Mouse (Mus musculus) forebrain, postnatal 0 days (tissue): ENCODE measurements around the gene Gstt3. TPM values are rescaled to one million over a fixed set of nuclear protein-coding genes. Genes with fewer than 3 reads are reported as not detected.

Source experiments
- ATAC-seq: fragments of 200-750 bp; cut with Nextera tagmentation; 2 replicates; pipeline ENCODE4 v1.8.0; 2017; ENCODE audit warnings: mild to moderate bottlenecking, moderate library complexity
- DNase-seq: peaks from one replicate; pipeline ENCODE4 v3.0.0-alpha.2; 2015
- H3K27ac ChIP-seq: fragments of 300-500 bp; sonication (generic); 2 replicates; pipeline ENCODE4 v1.5.1; 2014; ENCODE audit warnings: low read depth, mild to moderate bottlenecking, antibody characterized with exemption, low read length, moderate library complexity, mixed read lengths
- H3K27me3 ChIP-seq: fragments of 300-500 bp; sonication (generic); 2 replicates; pipeline ENCODE4 v1.6.1; 2014; ENCODE audit warnings: mild to moderate bottlenecking, low read length, mixed read lengths; ENCODE audit not compliant: insufficient read depth
- H3K36me3 ChIP-seq: fragments of 300-500 bp; sonication (generic); 2 replicates; pipeline ENCODE4 v1.6.1; 2014; ENCODE audit warnings: mild to moderate bottlenecking, moderate library complexity; ENCODE audit not compliant: insufficient read depth
- H3K4me1 ChIP-seq: fragments of 300-500 bp; sonication (generic); 2 replicates; pipeline ENCODE4 v1.6.1; 2014; ENCODE audit warnings: antibody characterized with exemption; ENCODE audit not compliant: insufficient read depth
- H3K4me2 ChIP-seq: fragments of 300-500 bp; sonication (generic); 2 replicates; pipeline ENCODE4 v1.6.1; 2014; ENCODE audit warnings: low read depth, mild to moderate bottlenecking, moderate library complexity
- H3K4me3 ChIP-seq: fragments of 300-500 bp; sonication (generic); 2 replicates; pipeline ENCODE4 v1.5.1; 2014; ENCODE audit warnings: low read depth, low read length, mixed read lengths
- H3K9ac ChIP-seq: fragments of 300-500 bp; sonication (generic); 2 replicates; pipeline ENCODE4 v1.6.1; 2014; ENCODE audit warnings: mild to moderate bottlenecking
- H3K9me3 ChIP-seq: fragments of 300-500 bp; sonication (generic); 2 replicates; pipeline ENCODE4 v1.6.1; 2016; ENCODE audit warnings: low read length
- CTCF ChIP-seq: sonication (generic); IDR thresholded peaks from 2 replicates; pipeline ENCODE4 v1.5.1; 2016; ENCODE audit warnings: antibody characterized with exemption, control low read depth, low read depth
- WGBS: fragments of 180-500 bp; shearing (Covaris S2); extraction: QIAGEN DNeasy Blood & Tissue Kit; methylation state at CpG from one replicate; pipeline ENCODE4 v1.1.7; 2014; 5-methylcytosine and 5-hydroxymethylcytosine counted together
- polyA plus RNA-seq: library from polyadenylated mRNA; unstranded; fragments of >200 nt; fragmentation: Nextera tagmentation; extraction: Ambion mirVana; gene quantifications from 2 replicates; pipeline ENCODE4 v1.2.1, GENCODE M21; 2015
- total RNA-seq: library from RNA; depleted of rRNA; stranded (reverse); fragments of >200 nt; gene quantifications from 2 replicates; pipeline ENCODE4 v1.2.3, GENCODE M21; 2014; rRNA removed

The Gstt3 gene
- total and polyA plus RNA-seq, 2 experiments from 2014 or later, result 1.7 to 2.2 TPM

GRCm38 (mm10) chr10:75744017-75744416 is 37.2 kb downstream of the Gstt3 start:
- DNase-seq, result peak; percentile 93

GRCm38 (mm10) chr10:75743369-75743768 is 37.8 kb downstream of the Gstt3 start:
- ATAC-seq, result peak; percentile 54
- Histone ChIP-seq H3K36me3 (peaks cover 78% of the 10 kb centered on the region), H3K4me3 (no peak overlapping the region), H3K27ac (peak overlapping the region; percentile 69; the same call in 1 of the 2 replicates), H3K9me3 (no peaks in the 10 kb centered on the region), H3K9ac (no peak overlapping the region), H3K4me1 (no peaks in the 10 kb centered on the region), H3K27me3 (no peaks in the 10 kb centered on the region), H3K4me2 (no peak overlapping the region)
- DNase-seq, result peak; percentile 62
- WGBS, result 62% methylated on average over 12 of the region's 12 CpGs
- no peak for TF ChIP-seq CTCF

More at GRCm38 (mm10) chr10:75744017-75744416, 37.2 kb downstream of the Gstt3 start:
- peak; percentile 97 for ATAC-seq
- no peak overlapping the region for H3K4me3 ChIP-seq
- H3K4me2 ChIP-seq, result no peak overlapping the region
- no peak overlapping the region for H3K9ac ChIP-seq
- H3K27ac ChIP-seq, result peak overlapping the region; percentile 69
- H3K9me3 ChIP-seq, result no peaks in the 10 kb centered on the region
- no peaks in the 10 kb centered on the region for H3K4me1 ChIP-seq
- peaks cover 77% of the 10 kb centered on the region for H3K36me3 ChIP-seq
- no peaks in the 10 kb centered on the region for H3K27me3 ChIP-seq
- WGBS, result 40% methylated on average over 3 of the region's 3 CpGs
- TF ChIP-seq CTCF, result peak; percentile 97

- H3K9me3 ChIP-seq, result no peaks in the 10 kb centered on the region
- no peak for TF ChIP-seq CTCF
- no peak for DNase-seq
- no peak overlapping the region for H3K9ac ChIP-seq
- H3K27me3 ChIP-seq, result no peaks in the 10 kb centered on the region
- WGBS, result 86% methylated on average over 3 of the region's 3 CpGs
- H3K27ac ChIP-seq, result no peak overlapping the region
- H3K36me3 ChIP-seq, result peaks cover 70% of the 10 kb centered on the region
- H3K4me3 ChIP-seq, result no peak overlapping the region
- ATAC-seq, result no peak
- no peak overlapping the region for H3K4me2 ChIP-seq
- no peaks in the 10 kb centered on the region for H3K4me1 ChIP-seq
Observed at GRCm38 (mm10) chr10:75740866-75741265, 40.3 kb downstream of the Gstt3 start.

- H3K9ac ChIP-seq, result no peak overlapping the region
- DNase-seq, result no peak
- no peak for ATAC-seq
- peaks cover 74% of the 10 kb centered on the region for H3K36me3 ChIP-seq
- H3K4me2 ChIP-seq, result no peak overlapping the region
- no peaks in the 10 kb centered on the region for H3K4me1 ChIP-seq
- TF ChIP-seq CTCF, result no peak
- WGBS, result 93% methylated on average over 7 of the region's 7 CpGs
- no peak overlapping the region for H3K27ac ChIP-seq
- no peaks in the 10 kb centered on the region for H3K9me3 ChIP-seq
- no peak overlapping the region for H3K4me3 ChIP-seq
- no peaks in the 10 kb centered on the region for H3K27me3 ChIP-seq
Observed at GRCm38 (mm10) chr10:75725449-75725848, 55.8 kb downstream of the Gstt3 start.

Other genes with a start within 250 kb of the Gstt3 start
- gene Lrrc75b, start 221.1 kb downstream of the Gstt3 start, total RNA-seq, result 20.0 and 24.2 TPM in 2 replicates
- 17.9 and 23.2 TPM in 2 replicates for gene Lrrc75b, start 221.1 kb downstream of the Gstt3 start, polyA plus RNA-seq
- 1.0 and 3.8 TPM in 2 replicates for gene Ggt1, start 219.8 kb downstream of the Gstt3 start, total RNA-seq
- 0.86 and 2.3 TPM in 2 replicates for gene Ggt1, start 219.8 kb downstream of the Gstt3 start, polyA plus RNA-seq
- gene Ggt5, start 192.1 kb downstream of the Gstt3 start, total RNA-seq, result 3.2 and 4.3 TPM in 2 replicates
- 1.5 and 2.6 TPM in 2 replicates for gene Ggt5, start 192.1 kb downstream of the Gstt3 start, polyA plus RNA-seq
- gene Susd2, start 137.4 kb downstream of the Gstt3 start, total RNA-seq, result 2.2 and 2.6 TPM in 2 replicates
- 2.2 TPM in 2 replicates for gene Susd2, start 137.4 kb downstream of the Gstt3 start, polyA plus RNA-seq
- gene Cabin1, start 17.1 kb downstream of the Gstt3 start, total RNA-seq, result 67.0 and 85.5 TPM in 2 replicates
- gene Cabin1, start 17.1 kb downstream of the Gstt3 start, polyA plus RNA-seq, result 19.8 and 28.0 TPM in 2 replicates
- 33.3 and 39.7 TPM in 2 replicates for gene Ddt, start 8.0 kb downstream of the Gstt3 start, total RNA-seq
- gene Ddt, start 8.0 kb downstream of the Gstt3 start, polyA plus RNA-seq, result 78.2 and 79.4 TPM in 2 replicates
- not detected in 2 replicates for gene Gm20441, start 460 bp downstream of the Gstt3 start, total RNA-seq
- not detected in 2 replicates for gene Gm20441, start 460 bp downstream of the Gstt3 start, polyA plus RNA-seq
- 19.2 and 22.8 TPM in 2 replicates for gene Gstt1, start 17.2 kb upstream of the Gstt3 start, total RNA-seq
- 18.6 and 21.3 TPM in 2 replicates for gene Gstt1, start 17.2 kb upstream of the Gstt3 start, polyA plus RNA-seq
- gene Gstt4, start 41.1 kb upstream of the Gstt3 start, total RNA-seq, result not detected in 2 replicates
- gene Gstt4, start 41.1 kb upstream of the Gstt3 start, polyA plus RNA-seq, result not detected in 2 replicates
- gene Gstt2, start 56.0 kb upstream of the Gstt3 start, total RNA-seq, result 4.5 and 5.1 TPM in 2 replicates
- 7.4 and 7.8 TPM in 2 replicates for gene Gstt2, start 56.0 kb upstream of the Gstt3 start, polyA plus RNA-seq
- 598 and 704 TPM in 2 replicates for gene Mif, start 78.8 kb upstream of the Gstt3 start, total RNA-seq
- gene Mif, start 78.8 kb upstream of the Gstt3 start, polyA plus RNA-seq, result 2,127 and 2,602 TPM in 2 replicates
- gene Derl3, start 112.0 kb upstream of the Gstt3 start, total RNA-seq, result 2.1 and 4.7 TPM in 2 replicates
- 1.4 and 1.7 TPM in 2 replicates for gene Derl3, start 112.0 kb upstream of the Gstt3 start, polyA plus RNA-seq
- gene Smarcb1, start 140.2 kb upstream of the Gstt3 start, total RNA-seq, result 155 and 173 TPM in 2 replicates
- 239 and 246 TPM in 2 replicates for gene Smarcb1, start 140.2 kb upstream of the Gstt3 start, polyA plus RNA-seq
- gene Chchd10, start 151.7 kb upstream of the Gstt3 start, total RNA-seq, result 69.9 and 93.0 TPM in 2 replicates
- gene Chchd10, start 151.7 kb upstream of the Gstt3 start, polyA plus RNA-seq, result 97.1 and 121 TPM in 2 replicates
- gene Mmp11, start 155.1 kb upstream of the Gstt3 start, total RNA-seq, result 11.7 and 13.5 TPM in 2 replicates
- gene Mmp11, start 155.1 kb upstream of the Gstt3 start, polyA plus RNA-seq, result 14.3 and 16.5 TPM in 2 replicates
- 0.95 and 2.8 TPM in 2 replicates for gene Gm867, start 159.3 kb upstream of the Gstt3 start, total RNA-seq
- gene Gm867, start 159.3 kb upstream of the Gstt3 start, polyA plus RNA-seq, result 0.97 and 1.0 TPM in 2 replicates
- gene Vpreb3, start 161.6 kb upstream of the Gstt3 start, total RNA-seq, result not detected in 2 replicates
- 0.45 and 1.4 TPM in 2 replicates for gene Vpreb3, start 161.6 kb upstream of the Gstt3 start, polyA plus RNA-seq
- gene Gm5134, start 173.1 kb upstream of the Gstt3 start, total RNA-seq, result not detected in 2 replicates
- gene Gm5134, start 173.1 kb upstream of the Gstt3 start, polyA plus RNA-seq, result not detected in 2 replicates